Mouse (Mus musculus) urinary bladder, postnatal 14 days (tissue): Measurements from ENCODE around the gene Gm38392.
A peak's percentile ranks its signal among the peaks of the same experiment; 100 is the strongest.

Experiments
- DNase-seq: peaks from one replicate; pipeline ENCODE4 v3.0.0; 2021; ENCODE audit warnings: low spot score

Gm38392 gene

GRCm38 (mm10) chr3:88235616-88236015, 51.4 kb downstream of the Gm38392 start:
- no peak for DNase-seq

GRCm38 (mm10) chr3:88235216-88235615, 51.8 kb downstream of the Gm38392 start:
- no peak for DNase-seq

- no peak for DNase-seq
Observed at GRCm38 (mm10) chr3:88234041-88234440, 53.0 kb downstream of the Gm38392 start.

GRCm38 (mm10) chr3:88232851-88233649, 54.0 kb downstream of the Gm38392 start:
- no peak for DNase-seq

GRCm38 (mm10) chr3:88232301-88232702, 54.7 kb downstream of the Gm38392 start:
- DNase-seq = no peak

GRCm38 (mm10) chr3:88231061-88231641, 55.9 kb downstream of the Gm38392 start:
- no peak for DNase-seq

GRCm38 (mm10) chr3:88230262-88231047, 56.6 kb downstream of the Gm38392 start:
- no peak for DNase-seq

- DNase-seq = no peak
Observed at GRCm38 (mm10) chr3:88229526-88229925, 57.5 kb downstream of the Gm38392 start.

GRCm38 (mm10) chr3:88228906-88229305, 58.1 kb downstream of the Gm38392 start:
- DNase-seq = no peak

- DNase-seq = no peak
Observed at GRCm38 (mm10) chr3:88227976-88228375, 59.0 kb downstream of the Gm38392 start.

GRCm38 (mm10) chr3:88227260-88227659, 59.8 kb downstream of the Gm38392 start:
- DNase-seq = no peak

- no peak for DNase-seq
Observed at GRCm38 (mm10) chr3:88226101-88226845, 60.7 kb downstream of the Gm38392 start.

- no peak for DNase-seq
Observed at GRCm38 (mm10) chr3:88224929-88225328, 62.1 kb downstream of the Gm38392 start.

- DNase-seq = no peak
Observed at GRCm38 (mm10) chr3:88222446-88222845, 64.6 kb downstream of the Gm38392 start.

GRCm38 (mm10) chr3:88221519-88222390, 65.3 kb downstream of the Gm38392 start:
- no peak for DNase-seq

GRCm38 (mm10) chr3:88220842-88221241, 66.2 kb downstream of the Gm38392 start:
- DNase-seq = peak; percentile 81

- DNase-seq = no peak
Observed at GRCm38 (mm10) chr3:88219940-88220339, 67.1 kb downstream of the Gm38392 start.

- no peak for DNase-seq
Observed at GRCm38 (mm10) chr3:88217679-88218078, 69.3 kb downstream of the Gm38392 start.

- DNase-seq = no peak
Observed at GRCm38 (mm10) chr3:88216534-88217326, 70.3 kb downstream of the Gm38392 start.

GRCm38 (mm10) chr3:88216116-88216515, 70.9 kb downstream of the Gm38392 start:
- DNase-seq = no peak
